Mouse (Mus musculus) forebrain, embryonic 16.5 days (tissue): ENCODE data around the gene Gnl3. TPM values are rescaled to one million over a fixed set of nuclear protein-coding genes. Genes with fewer than 3 reads are reported as not detected.
A peak's percentile ranks its signal among the peaks of the same experiment; 100 is the strongest.

Source experiments
- ATAC-seq: fragments of 200-750 bp; cut with Nextera tagmentation; 2 replicates; pipeline ENCODE4 v1.8.0; 2017; ENCODE audit warnings: mild to moderate bottlenecking, moderate library complexity
- H3K27ac ChIP-seq: fragments of 300-500 bp; sonication (generic); 2 replicates; pipeline ENCODE4 v1.5.1; 2014; ENCODE audit warnings: low read length, control low read depth
- H3K27me3 ChIP-seq: fragments of 300-500 bp; sonication (generic); replicated peaks from 2 replicates; pipeline ENCODE4 v1.6.1; 2014; ENCODE audit warnings: low read length; ENCODE audit not compliant: control insufficient read depth, insufficient read depth
- H3K36me3 ChIP-seq: fragments of 300-500 bp; sonication (generic); 2 replicates; pipeline ENCODE4 v1.6.1; 2014; ENCODE audit not compliant: control insufficient read depth, insufficient read depth
- H3K4me1 ChIP-seq: fragments of 300-500 bp; sonication (generic); replicated peaks from 2 replicates; pipeline ENCODE4 v1.6.1; 2014; ENCODE audit warnings: low read length; ENCODE audit not compliant: control insufficient read depth, insufficient read depth
- H3K4me2 ChIP-seq: fragments of 300-500 bp; sonication (generic); 2 replicates; pipeline ENCODE4 v1.6.1; 2014; ENCODE audit warnings: mild to moderate bottlenecking, low read length, control low read depth
- H3K4me3 ChIP-seq: fragments of 300-500 bp; sonication (generic); replicated peaks from 2 replicates; pipeline ENCODE4 v1.5.1; 2014; ENCODE audit warnings: mild to moderate bottlenecking, low read length, control low read depth
- H3K9ac ChIP-seq: fragments of 300-500 bp; sonication (generic); replicated peaks from 2 replicates; pipeline ENCODE4 v1.6.1; 2014; ENCODE audit warnings: low read depth, low read length, control low read depth
- H3K9me3 ChIP-seq: fragments of 300-500 bp; sonication (generic); 2 replicates; pipeline ENCODE4 v1.6.1; 2016; ENCODE audit warnings: low read length; ENCODE audit not compliant: control insufficient read depth
- WGBS: fragments of 180-500 bp; shearing (Covaris S2); extraction: QIAGEN DNeasy Blood & Tissue Kit; methylation state at CpG from one replicate; pipeline ENCODE4 v1.1.7; 2014; 5-methylcytosine and 5-hydroxymethylcytosine counted together
- polyA plus RNA-seq: library from polyadenylated mRNA; unstranded; fragments of >200 nt; fragmentation: Nextera tagmentation; extraction: Ambion mirVana; gene quantifications from 2 replicates; pipeline ENCODE4 v1.2.1, GENCODE M21; 2015

The Gnl3 gene
- polyA plus RNA-seq: 57.6 and 61.9 TPM in 2 replicates

GRCm38 (mm10) chr14:31018860-31019291 lies at the start of gene Gnl3, which contains the start of gene Pbrm1:
Gene Gnl3 (minus strand): TSS chr14:31019152.
Gene Pbrm1 (plus strand): TSS chr14:31019138.
- Histone ChIP-seq H3K4me2 (peak within 1 kb of the TSS; percentile 63), H3K4me1 (peaks cover 26% of the 10 kb centered on the region), H3K27ac (peak within 1 kb of the TSS; percentile 99), H3K36me3 (peaks cover 27% of the 10 kb centered on the region), H3K9ac (peak within 1 kb of the TSS; percentile 94), H3K4me3 (peak within 1 kb of the TSS; percentile 79), H3K9me3 (no peaks in the 10 kb centered on the region), H3K27me3 (no peaks in the 10 kb centered on the region)
- ATAC-seq: peak; percentile 94
- WGBS: under 1% methylated on average over 43 of the region's 53 CpGs

- no peaks in the 10 kb centered on the region for H3K9me3 ChIP-seq
- H3K4me2 ChIP-seq: no peak overlapping the region
- H3K36me3 ChIP-seq: peaks cover 38% of the 10 kb centered on the region
- no peak for ATAC-seq
- 72% methylated on average over 1 of the region's 1 CpGs for WGBS
- no peaks in the 10 kb centered on the region for H3K27me3 ChIP-seq
- no peak overlapping the region for H3K4me3 ChIP-seq
- no peak overlapping the region for H3K27ac ChIP-seq
- no peaks in the 10 kb centered on the region for H3K4me1 ChIP-seq
- no peak overlapping the region for H3K9ac ChIP-seq
These were observed 43.3 kb upstream of the Gnl3 start for GRCm38 (mm10) chr14:31062277-31062676.

GRCm38 (mm10) chr14:31045817-31046216 lies 26.9 kb upstream of the Gnl3 start:
- no peaks in the 10 kb centered on the region for H3K9me3 ChIP-seq
- no peaks in the 10 kb centered on the region for H3K27me3 ChIP-seq
- no peak overlapping the region for H3K9ac ChIP-seq
- no peak overlapping the region for H3K4me3 ChIP-seq
- H3K27ac ChIP-seq: no peak overlapping the region
- H3K4me2 ChIP-seq: no peak overlapping the region
- H3K36me3 ChIP-seq: peaks cover 44% of the 10 kb centered on the region
- ATAC-seq: no peak
- no peaks in the 10 kb centered on the region for H3K4me1 ChIP-seq
- WGBS: 100% methylated on average over 1 of the region's 1 CpGs

GRCm38 (mm10) chr14:31045296-31045695 lies 26.3 kb upstream of the Gnl3 start:
- Histone ChIP-seq H3K9ac (no peak overlapping the region), H3K36me3 (peaks cover 39% of the 10 kb centered on the region), H3K27me3 (no peaks in the 10 kb centered on the region), H3K27ac (no peak overlapping the region), H3K4me3 (no peak overlapping the region), H3K4me2 (no peak overlapping the region), H3K9me3 (no peaks in the 10 kb centered on the region), H3K4me1 (no peaks in the 10 kb centered on the region)
- no peak for ATAC-seq
- 94% methylated on average over 5 of the region's 5 CpGs for WGBS

- Histone ChIP-seq H3K9ac (no peak overlapping the region), H3K36me3 (peaks cover 43% of the 10 kb centered on the region)
- 72% methylated on average over 3 of the region's 3 CpGs for WGBS
These were observed 6.8 kb upstream of the Gnl3 start for GRCm38 (mm10) chr14:31025785-31026184.

GRCm38 (mm10) chr14:31022579-31022978 lies 3.6 kb upstream of the Gnl3 start:
- WGBS: 35% methylated on average over 1 of the region's 1 CpGs
- H3K9me3 ChIP-seq: no peaks in the 10 kb centered on the region
- no peak overlapping the region for H3K9ac ChIP-seq
- H3K4me1 ChIP-seq: peaks cover 24% of the 10 kb centered on the region
- H3K4me3 ChIP-seq: no peak overlapping the region
- peaks cover 28% of the 10 kb centered on the region for H3K36me3 ChIP-seq
- no peak overlapping the region for H3K27ac ChIP-seq
- ATAC-seq: no peak
- no peak overlapping the region for H3K4me2 ChIP-seq
- no peaks in the 10 kb centered on the region for H3K27me3 ChIP-seq

More at GRCm38 (mm10) chr14:31025785-31026184, 6.8 kb upstream of the Gnl3 start:
- H3K4me2 ChIP-seq: no peak overlapping the region
- H3K27ac ChIP-seq: no peak overlapping the region
- peaks cover 9% of the 10 kb centered on the region for H3K4me1 ChIP-seq
- H3K9me3 ChIP-seq: no peaks in the 10 kb centered on the region
- no peak overlapping the region for H3K4me3 ChIP-seq
- ATAC-seq: no peak
- H3K27me3 ChIP-seq: no peaks in the 10 kb centered on the region

- peaks cover 26% of the 10 kb centered on the region for H3K4me1 ChIP-seq
- ATAC-seq: peak; percentile 93
- 3% methylated on average over 39 of the region's 56 CpGs for WGBS
- peak overlapping the region; percentile 94 for H3K9ac ChIP-seq
- H3K4me3 ChIP-seq: peak overlapping the region; percentile 79
- peak overlapping the region; percentile 63 for H3K4me2 ChIP-seq
- no peaks in the 10 kb centered on the region for H3K27me3 ChIP-seq
- peaks cover 24% of the 10 kb centered on the region for H3K36me3 ChIP-seq
- H3K9me3 ChIP-seq: no peaks in the 10 kb centered on the region
- H3K27ac ChIP-seq: peak overlapping the region; percentile 99
These were observed 616 bp upstream of the Gnl3 start for GRCm38 (mm10) chr14:31019331-31020205.

- Histone ChIP-seq H3K27me3 (no peaks in the 10 kb centered on the region), H3K4me2 (peak overlapping the region; percentile 62), H3K4me1 (peaks cover 24% of the 10 kb centered on the region), H3K36me3 (peaks cover 31% of the 10 kb centered on the region), H3K9me3 (no peaks in the 10 kb centered on the region), H3K4me3 (peak overlapping the region; percentile 79), H3K27ac (no peak overlapping the region), H3K9ac (peak overlapping the region; percentile 94; the same call in 1 of the 2 replicates)
- WGBS: 0% methylated on average over 2 of the region's 2 CpGs
- no peak for ATAC-seq
These were observed 1.1 kb downstream of the Gnl3 start for GRCm38 (mm10) chr14:31017854-31018253.

- Histone ChIP-seq H3K27ac (no peak overlapping the region), H3K9me3 (no peaks in the 10 kb centered on the region), H3K9ac (no peak overlapping the region), H3K4me3 (no peak overlapping the region), H3K27me3 (no peaks in the 10 kb centered on the region), H3K36me3 (peaks cover 45% of the 10 kb centered on the region), H3K4me2 (no peak overlapping the region), H3K4me1 (peaks cover 16% of the 10 kb centered on the region)
- WGBS: 88% methylated on average over 1 of the region's 1 CpGs
- no peak for ATAC-seq
These were observed 2.9 kb downstream of the Gnl3 start for GRCm38 (mm10) chr14:31016063-31016462.
